Mouse (Mus musculus): ENCODE results near the gene Vwa3a.

- TF ChIP-seq CTCF (IDR thresholded peaks at IDR 0.05; ENCODE audit: low read depth, low read length) (no peak), POLR2A (IDR thresholded peaks at IDR 0.05; ENCODE audit: insufficient read depth, low read length) (no peak)
Measured at GRCm38 (mm10) chr7:120825097-120825496, 86.0 kb downstream of the Vwa3a start.

Measured in ES-Bruce4 (cell line).